Mouse (Mus musculus) testis, adult 2 months (tissue): ENCODE results near the gene Cox15.

Experiments
- CTCF ChIP-seq: fragments of 200-500 bp; IDR thresholded peaks from 2 replicates; pipeline ENCODE4 v1.5.1; 2012; ENCODE audit warnings: low read depth, mild to moderate bottlenecking, inconsistent platforms, low read length, moderate library complexity; ENCODE audit not compliant: control insufficient read depth, insufficient read depth, insufficient replicate concordance
- POLR2A ChIP-seq: fragments of 200-500 bp; IDR thresholded peaks from 2 replicates; pipeline ENCODE4 v1.6.1; 2012; ENCODE audit warnings: low read depth, mild to moderate bottlenecking, inconsistent platforms, low read length, moderate library complexity; ENCODE audit not compliant: control insufficient read depth

GRCm38 (mm10) chr19:43754237-43754636 lies 1.4 kb upstream of the Cox15 start:
- TF ChIP-seq POLR2A (no peak), CTCF (no peak)
